Mouse (Mus musculus): ENCODE data around the gene Fam71f1.
"Not testable (repeated sequence)": the region's sequence is repeated elsewhere in the genome, so short reads cannot be mapped to it uniquely, and the experiment has no call there.

The Fam71f1 gene

DNA sequence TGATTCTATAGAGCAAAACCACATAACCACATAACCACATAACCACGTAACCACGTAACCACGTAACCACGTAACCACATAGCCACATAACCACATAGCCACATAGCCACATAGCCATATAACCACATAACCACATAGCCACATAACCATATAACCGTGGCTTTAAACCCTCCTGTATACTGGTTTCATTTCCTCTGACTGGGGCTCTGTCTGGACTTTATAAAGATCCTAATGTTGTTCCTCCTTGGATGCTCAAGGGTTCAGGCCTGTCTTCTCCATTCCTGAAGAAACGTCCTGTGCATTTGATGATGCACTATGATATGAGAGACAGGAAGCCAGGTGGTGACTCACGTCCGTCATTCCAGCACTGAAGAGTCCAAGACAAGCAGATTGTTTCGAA lies 8.0 kb downstream of the Fam71f1 start:
- no peak for DNase-seq (ENCODE audit: low spot score in 2 of 2)

DNA sequence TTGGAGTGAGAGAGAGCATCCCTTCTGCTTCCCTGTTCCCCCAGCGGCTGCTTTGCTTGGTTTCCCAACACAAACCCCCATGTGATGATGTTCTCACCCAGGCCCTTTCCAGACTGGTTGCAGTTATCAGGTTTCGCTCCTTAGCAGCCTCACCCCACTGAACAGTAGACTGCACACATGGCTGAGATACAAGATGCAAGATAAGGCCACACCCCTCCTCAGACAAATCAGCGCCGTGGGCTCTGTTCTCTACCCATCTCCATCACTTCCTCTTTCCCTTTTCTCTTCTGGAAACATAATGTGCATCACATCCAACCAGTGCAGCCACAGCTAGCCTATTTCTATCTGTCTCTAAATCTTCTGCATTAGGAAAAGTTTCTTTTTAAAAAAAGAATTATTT lies 10.6 kb downstream of the Fam71f1 start:
- DNase-seq (ENCODE audit: low spot score in 2 of 2), result no peak

DNA sequence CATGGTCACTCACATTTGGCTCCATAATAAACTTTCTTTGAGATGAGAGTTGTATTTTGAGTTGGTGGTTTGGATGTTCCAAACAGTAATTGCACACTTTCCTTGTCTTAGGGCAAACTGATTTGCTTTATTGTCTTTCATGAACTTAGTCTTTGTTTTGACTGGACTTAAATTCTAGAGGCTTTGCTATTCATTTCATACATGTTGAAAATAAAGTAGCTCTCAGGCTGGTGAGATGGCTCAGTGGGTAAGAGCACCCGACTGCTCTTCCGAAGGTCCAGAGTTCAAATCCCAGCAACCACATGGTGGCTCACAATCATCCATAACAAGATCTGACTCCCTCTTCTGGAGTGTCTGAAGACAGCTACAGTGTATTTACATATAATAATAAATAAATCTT lies 27.6 kb downstream of the Fam71f1 start:
- DNase-seq (ENCODE audit: low spot score in 2 of 2), result not testable (repeated sequence)

DNA sequence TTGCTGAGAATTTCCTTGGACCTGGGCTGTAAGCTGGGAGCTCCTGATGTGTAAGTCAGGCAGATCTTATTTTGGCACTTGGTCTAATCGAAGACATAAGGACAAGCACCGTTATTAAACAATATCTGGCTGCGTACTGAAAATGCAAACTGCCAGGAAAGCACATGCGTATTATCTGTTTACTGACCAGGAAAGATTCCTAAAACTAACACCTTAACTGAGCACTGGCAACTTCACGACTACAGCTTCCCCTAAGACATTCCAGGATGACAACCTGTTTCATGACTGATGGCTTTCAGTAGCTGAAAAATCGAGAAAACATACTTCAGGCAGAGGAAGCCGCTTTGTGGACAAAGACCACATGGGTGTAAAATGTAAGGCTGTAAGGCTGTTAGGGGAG lies 28.2 kb downstream of the Fam71f1 start:
- DNase-seq (ENCODE audit: low spot score in 2 of 2), result no peak

DNA sequence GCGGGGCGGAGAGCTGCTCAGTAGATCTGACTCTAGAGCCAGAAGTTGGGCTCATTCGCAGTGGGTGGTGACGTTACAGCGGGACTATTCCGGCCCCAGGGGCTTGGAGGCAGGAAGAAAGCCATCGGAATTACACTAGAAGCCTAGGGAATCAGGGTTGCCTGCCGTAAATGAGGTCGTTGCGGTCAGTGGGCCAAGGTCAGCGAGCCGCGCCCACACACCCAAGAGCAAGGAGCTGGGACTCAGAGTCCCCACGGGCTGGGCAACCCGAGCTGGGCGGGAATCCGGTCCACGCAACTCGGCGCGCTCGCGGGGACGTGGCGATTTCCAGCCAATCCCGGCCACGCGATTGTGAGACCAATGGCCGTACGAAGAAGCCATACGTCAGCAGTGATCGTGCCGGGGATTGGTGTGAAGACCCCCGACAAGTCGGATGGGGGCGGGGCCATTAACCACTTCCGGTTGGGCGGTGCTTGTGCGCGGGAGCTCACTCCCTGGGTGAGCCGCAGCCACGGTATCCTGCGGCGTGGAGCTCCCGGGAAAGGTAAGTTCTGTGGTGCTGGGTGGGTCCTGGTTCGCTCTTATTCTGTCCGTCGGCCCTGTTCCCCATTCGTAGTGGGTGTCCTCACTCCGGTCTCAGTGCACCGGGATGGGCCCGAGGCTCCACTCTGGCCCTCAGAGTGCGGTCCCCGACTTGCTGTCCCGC lies 28.9 kb downstream of the Fam71f1 start, which contains the start of gene Calu:
Gene Calu, plus strand, starts transcription at position 405 of the 706 bp plus-strand sequence.
- peak; percentile 97 to 98 for DNase-seq (ENCODE audit: low spot score in 2 of 2)

DNA sequence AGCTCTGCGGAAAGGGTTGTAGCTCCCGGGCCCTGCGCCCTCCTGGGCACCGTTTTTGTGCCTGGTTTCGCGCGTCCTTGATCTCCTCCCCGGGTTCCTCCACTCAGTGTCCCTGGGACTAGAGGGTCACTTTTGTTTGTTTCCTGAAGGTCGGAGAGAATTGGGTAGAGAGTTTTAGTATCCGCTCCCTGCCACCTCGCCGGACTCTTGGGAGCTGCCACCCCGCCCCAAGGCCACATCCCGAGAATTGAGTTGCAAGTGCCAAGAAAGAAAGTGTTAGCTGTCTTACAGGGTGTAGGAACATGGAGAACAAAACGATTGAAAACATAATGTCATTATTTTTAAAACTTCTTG lies 29.4 kb downstream of the Fam71f1 start:
- no peak for DNase-seq (ENCODE audit: low spot score in 2 of 2)

DNA sequence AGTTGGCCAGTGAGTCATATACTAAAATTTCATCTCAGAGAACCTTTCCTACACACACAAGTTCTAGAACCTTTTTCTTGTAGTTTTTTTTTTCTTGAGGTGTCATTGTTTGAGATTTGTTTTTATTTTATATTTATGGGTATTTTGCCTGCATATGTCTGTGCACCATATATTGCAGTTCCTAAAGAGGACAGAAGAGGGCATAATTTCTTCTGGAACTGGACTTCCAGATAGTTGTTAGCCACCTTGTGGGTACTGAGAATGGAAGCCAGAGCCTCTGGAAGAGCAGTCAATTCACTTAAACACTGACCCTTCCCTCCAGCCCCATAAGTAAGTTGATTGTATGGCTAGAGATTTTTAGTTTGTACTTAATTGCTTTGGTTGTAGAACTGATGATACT lies 32.7 kb downstream of the Fam71f1 start:
- DNase-seq (ENCODE audit: low spot score in 2 of 2), result no peak

DNA sequence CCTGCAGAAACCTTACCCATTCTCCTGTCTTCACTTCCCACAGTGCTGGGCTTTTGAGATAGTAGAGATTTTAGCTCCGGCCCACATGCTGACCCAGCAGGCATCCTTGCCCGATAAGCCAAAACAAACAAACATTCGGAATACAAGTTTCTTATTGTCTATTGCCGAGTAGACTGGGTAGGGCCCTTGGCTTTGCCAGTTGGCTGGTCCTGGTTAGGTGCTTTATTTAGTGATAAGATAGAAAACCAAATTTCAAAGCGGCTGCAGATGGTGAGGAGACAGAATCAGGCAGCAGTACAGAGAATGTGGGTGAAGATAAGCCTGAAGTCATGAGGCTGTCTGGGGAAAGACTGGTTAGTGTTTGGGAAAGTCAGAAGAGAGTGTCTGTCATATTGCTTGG lies 33.9 kb downstream of the Fam71f1 start:
- DNase-seq (ENCODE audit: low spot score in 2 of 2), result no peak

DNA sequence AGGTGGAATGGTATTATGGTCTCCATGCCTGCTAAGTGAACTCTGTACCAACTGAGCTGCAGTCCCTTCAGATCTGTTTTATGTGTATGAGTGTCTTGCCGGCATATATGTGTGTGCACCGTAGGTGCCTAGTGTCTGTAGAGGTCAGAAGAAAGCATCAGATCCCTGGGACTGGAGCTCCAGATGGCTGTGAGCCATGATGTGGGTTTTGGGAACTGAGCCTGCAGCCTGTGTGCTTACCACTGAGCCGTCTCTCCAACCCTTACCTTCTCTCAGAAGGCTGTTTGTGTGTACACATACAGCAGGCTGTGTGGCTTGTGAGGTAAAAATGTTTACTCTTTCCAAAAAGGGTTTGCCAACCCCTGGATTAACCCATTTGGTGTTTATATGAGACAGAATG lies 40.4 kb downstream of the Fam71f1 start:
- no peak for DNase-seq (ENCODE audit: low spot score in 2 of 2)

DNA sequence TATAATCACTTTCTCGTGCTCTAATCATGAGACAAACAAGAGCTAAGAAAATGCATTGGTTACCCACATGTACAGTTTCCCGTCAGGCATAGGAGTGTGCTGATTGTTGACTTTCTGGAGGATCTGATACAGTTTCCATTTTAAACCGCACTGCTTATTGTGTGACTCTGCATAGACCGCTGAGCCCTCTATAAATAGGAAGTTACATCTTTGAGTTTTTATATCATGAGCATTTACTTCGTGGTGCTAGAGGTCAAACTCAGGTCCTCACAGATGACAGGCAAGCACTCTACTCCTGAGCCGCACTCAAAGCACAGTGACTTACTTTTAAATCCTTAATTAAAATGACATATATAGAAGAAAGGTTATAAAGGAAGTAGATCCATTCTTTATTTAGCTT lies 41.3 kb downstream of the Fam71f1 start:
- DNase-seq (ENCODE audit: low spot score in 2 of 2), result no peak

DNA sequence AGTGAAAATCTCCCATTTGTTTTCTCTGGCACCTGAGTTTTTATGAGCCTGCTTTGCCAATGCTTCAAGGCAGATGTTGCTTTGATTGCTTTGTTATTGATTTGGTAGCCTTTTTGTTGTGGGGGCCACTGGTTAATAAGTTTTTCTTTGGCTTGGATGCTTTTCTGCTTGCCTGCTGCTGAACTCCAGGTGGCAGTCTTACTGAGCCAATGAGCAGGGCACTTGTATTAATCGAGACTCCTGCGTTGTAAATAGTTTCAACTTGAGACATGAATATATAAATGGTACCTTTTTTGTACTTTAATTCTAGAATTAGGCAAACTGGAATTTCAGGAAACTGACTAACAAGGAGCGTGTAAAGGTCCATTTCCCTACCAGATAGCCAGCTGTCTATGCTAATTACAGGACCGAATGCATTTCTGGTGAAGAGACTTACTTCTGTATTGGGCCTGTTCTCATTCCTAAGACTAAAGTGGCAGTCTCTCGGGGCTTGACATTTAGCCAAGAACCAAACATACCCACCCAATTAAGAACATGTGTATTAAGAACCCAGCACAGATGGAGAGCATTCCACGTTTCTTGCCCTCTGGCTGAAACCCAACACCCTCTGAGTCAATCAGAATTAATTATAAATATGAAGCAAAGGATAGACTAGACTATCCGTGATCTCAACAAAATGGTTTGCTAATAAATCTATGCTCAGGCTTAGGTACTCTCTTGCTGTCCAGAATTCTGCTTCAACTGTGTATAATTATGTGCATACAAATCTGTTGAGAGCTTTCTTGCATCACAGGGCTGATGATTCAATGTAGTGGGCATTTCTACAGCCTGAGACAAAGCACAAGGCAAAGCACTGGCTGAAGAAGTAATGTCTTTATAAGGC lies 43.5 kb downstream of the Fam71f1 start:
- DNase-seq (ENCODE audit: low spot score in 2 of 2), result no peak

DNA sequence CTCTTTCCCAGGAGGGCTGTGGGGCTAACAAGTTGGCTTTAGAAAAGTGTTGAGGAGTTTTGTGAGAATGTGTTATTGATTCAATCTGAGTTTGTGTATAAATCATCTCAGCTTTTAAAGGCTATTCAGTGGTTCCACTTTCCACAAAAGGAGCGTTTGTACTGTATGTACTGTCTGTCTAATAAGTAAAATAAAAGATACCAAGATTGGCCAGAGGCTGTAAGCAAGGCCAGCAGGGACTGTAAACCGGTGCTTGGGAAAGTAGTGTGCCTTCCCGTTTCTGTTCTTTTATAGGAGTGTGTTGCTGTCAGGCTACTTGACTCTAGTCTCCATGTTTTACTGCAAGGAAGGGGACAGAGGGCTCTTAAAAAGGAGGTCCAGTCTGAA lies 44.2 kb downstream of the Fam71f1 start:
- DNase-seq (ENCODE audit: low spot score in 2 of 2), result no peak

DNA sequence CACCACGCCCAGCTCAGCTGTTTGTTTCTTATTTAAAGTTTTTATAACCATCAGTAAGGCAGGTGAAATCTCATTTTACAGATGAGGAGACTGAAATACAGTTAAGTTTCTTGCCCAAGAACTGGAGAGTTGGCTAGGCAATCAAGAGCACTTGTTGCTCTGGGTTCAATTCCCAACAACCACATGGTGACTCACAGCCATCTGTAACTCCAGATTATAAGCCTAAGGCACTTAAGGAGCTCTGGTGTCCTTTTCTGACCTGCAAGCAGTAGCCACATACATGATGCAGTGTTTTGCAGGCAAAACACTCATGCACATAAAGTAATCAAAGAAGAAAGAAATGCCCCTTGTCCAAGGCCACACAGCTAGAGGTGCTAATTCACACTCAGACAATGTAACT lies 46.3 kb downstream of the Fam71f1 start:
- DNase-seq (ENCODE audit: low spot score in 2 of 2), result no peak

DNA sequence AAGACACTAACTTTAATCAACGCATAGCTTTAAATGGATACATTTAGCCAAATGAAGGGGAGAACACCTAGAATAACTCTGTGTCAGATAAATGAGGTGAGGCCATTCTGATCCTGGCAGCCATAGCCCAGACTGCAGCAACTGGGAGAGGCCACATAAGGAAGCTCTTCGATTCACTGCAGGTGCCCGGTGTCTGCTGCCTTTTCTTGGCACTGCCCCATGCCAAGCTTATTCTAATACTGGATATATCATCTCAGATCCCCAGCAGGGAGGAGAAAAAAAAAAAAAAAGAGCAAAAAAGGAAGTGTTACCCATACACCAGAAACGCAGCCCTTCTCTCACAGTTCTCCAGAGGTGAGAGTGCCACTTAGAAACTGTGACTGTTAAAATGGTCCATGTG lies 58.4 kb downstream of the Fam71f1 start:
- no peak for DNase-seq (ENCODE audit: low spot score in 2 of 2)

DNA sequence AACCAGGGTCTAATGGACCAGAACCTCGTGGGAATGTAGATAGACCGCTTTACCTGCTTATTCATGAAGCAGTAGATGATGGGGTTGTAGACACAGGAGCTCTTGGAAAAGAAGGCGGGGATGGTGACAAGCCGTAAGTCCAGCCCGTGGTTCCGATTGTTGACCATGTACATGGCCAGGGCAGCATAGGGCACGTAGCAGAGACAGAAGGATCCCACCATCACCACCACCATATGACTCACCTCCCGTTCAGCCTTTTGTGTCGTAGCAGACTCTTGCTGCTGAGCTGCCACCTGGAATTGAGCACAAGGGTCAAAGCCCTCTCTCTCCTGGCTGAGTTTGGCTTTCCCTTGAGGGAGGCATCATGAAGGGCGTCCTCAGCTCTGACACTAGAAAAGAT lies 59.7 kb downstream of the Fam71f1 start:
- DNase-seq (ENCODE audit: low spot score in 2 of 2), result no peak

DNA sequence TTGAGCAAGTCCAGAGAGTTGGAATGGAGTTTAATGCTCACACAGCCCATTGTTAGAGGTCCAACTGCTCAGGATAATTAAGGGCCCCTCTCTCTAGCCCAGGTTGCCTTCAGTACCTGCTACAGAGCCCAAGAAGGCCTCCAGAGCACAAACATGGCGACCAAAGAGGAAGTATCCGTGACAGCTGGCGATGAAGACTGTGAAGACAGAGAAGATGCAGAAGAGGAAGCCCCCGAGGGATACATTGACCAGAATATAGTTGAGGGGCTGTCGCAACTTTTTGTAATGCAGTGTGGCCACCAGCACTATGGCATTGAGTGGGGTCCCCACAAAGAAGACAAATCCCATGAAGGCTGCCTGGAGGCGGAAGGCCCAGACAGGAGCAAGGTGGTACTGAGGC lies 61.0 kb downstream of the Fam71f1 start:
- no peak for DNase-seq (ENCODE audit: low spot score in 2 of 2)

DNA sequence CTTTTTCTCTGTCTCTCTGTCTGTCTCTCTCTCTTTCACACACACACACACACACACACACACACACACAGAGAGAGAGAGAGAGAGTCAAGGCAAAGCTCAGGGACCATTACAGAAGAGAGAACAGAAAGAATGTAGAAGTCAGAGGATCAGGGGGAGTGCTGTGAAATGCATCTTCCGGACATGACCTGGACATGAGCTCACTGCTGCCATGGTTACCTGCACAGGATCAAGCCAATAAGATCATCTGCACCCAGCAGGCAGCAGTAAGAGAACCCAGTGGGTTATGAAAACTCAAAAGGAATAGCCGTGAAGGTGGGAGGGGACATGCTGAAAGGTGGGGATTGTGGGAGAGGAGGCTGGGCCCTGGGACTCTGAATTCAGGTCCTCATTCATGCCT lies 63.5 kb downstream of the Fam71f1 start:
- DNase-seq (ENCODE audit: low spot score in 2 of 2), result no peak

Data from spleen, postnatal 14 days (tissue).